Mouse (Mus musculus) small intestine, adult 2 months (tissue): ENCODE measurements around the gene Znhit3.

ENCODE experiments used
- CTCF ChIP-seq: fragments of 200-500 bp; IDR thresholded peaks from 2 replicates; pipeline ENCODE4 v1.5.1; 2012; ENCODE audit warnings: low read depth, mild to moderate bottlenecking, control low read depth, inconsistent platforms, low read length, moderate library complexity, mixed read lengths; ENCODE audit not compliant: insufficient replicate concordance, insufficient read length; ENCODE audit errors: extremely low read depth
- POLR2A ChIP-seq: fragments of 200-500 bp; IDR thresholded peaks from 2 replicates; pipeline ENCODE4 v1.6.1; 2012; ENCODE audit warnings: low read depth, mild to moderate bottlenecking, control low read depth, inconsistent platforms, low read length, moderate library complexity

DNA sequence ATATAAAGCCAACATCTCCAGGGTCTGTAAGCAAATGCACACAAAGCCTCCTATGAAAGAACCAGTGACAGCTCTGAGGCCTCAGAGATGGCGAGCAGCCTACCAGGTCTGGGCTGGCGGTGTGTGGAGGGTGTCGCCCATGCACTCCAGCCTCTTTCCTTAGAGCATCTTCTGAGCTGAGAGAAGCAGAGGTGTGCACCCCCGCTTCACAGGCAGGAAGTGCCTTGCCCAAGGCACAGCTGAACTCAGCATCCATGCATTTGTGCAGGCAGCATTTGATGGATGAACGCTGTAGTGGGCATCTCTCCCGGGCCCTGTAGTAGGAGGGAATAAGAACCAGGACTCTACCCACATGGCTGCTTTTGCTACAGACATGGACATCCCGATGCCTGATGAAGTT lies 24.5 kb downstream of the Znhit3 start:
- no peak for TF ChIP-seq POLR2A
- no peak for TF ChIP-seq CTCF
